Mouse (Mus musculus): ENCODE data around the gene Ncln. TPM values are rescaled to one million over a fixed set of nuclear protein-coding genes. Genes with fewer than 3 reads are reported as not detected.

The Ncln gene
- polyA plus RNA-seq, 1 experiment from 2014 or later = 80.9 TPM

- Histone ChIP-seq H3K4me2 (ENCODE audit: low read length) (no peak overlapping the region), H3K36me3 (ENCODE audit: control insufficient read depth, insufficient read depth) (no peaks in the 10 kb centered on the region), H3K27ac (ENCODE audit: low read length) (no peak overlapping the region), H3K9me3 (ENCODE audit: control insufficient read depth, low read length) (no peaks in the 10 kb centered on the region), H3K4me3 (replicated peaks; ENCODE audit: low read length) (no peak overlapping the region), H3K9ac (replicated peaks; ENCODE audit: low read depth, low read length) (no peak overlapping the region), H3K4me1 (replicated peaks; ENCODE audit: control insufficient read depth, insufficient read depth, low read length) (no peaks in the 10 kb centered on the region), H3K27me3 (replicated peaks; ENCODE audit: control insufficient read depth, insufficient read depth, low read length) (peaks cover 3% of the 10 kb centered on the region; the same call in 1 of the 2 replicates)
- WGBS = 91% methylated on average over 6 of the region's 6 CpGs
- no peak for ATAC-seq
These were observed 23.2 kb upstream of the Ncln start for GRCm38 (mm10) chr10:81519227-81519977.

DNA sequence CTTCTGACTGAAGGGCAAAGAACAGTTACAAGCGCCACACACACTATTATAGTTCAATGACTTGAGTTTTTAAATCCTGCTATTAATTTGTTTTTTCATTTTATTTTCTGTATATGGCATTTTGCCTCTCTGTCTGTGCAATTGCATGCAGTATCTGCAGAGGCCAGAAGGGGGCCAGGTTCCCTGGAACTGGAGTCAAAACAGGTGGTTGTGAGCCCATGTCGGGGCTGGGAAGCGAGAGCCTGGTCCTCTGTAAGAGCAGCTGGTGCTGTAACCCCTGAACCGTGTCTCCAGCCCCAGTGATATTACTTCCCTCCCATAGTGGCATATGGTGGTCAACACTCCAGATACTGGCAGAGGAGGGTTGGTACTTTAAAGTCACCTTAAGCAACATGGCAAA, 22.4 kb upstream of the Ncln start:
- no peak overlapping the region for H3K4me3 ChIP-seq (replicated peaks; ENCODE audit: low read length)
- H3K9me3 ChIP-seq (ENCODE audit: control insufficient read depth, low read length) = no peaks in the 10 kb centered on the region
- H3K9ac ChIP-seq (replicated peaks; ENCODE audit: low read depth, low read length) = no peak overlapping the region
- H3K36me3 ChIP-seq (ENCODE audit: control insufficient read depth, insufficient read depth) = no peaks in the 10 kb centered on the region
- no peaks in the 10 kb centered on the region for H3K4me1 ChIP-seq (replicated peaks; ENCODE audit: control insufficient read depth, insufficient read depth, low read length)
- 15% methylated on average over 4 of the region's 4 CpGs for WGBS
- H3K27ac ChIP-seq (ENCODE audit: low read length) = no peak overlapping the region
- H3K27me3 ChIP-seq (replicated peaks; ENCODE audit: control insufficient read depth, insufficient read depth, low read length) = no peaks in the 10 kb centered on the region
- no peak overlapping the region for H3K4me2 ChIP-seq (ENCODE audit: low read length)
- no peak for ATAC-seq

- H3K4me1 ChIP-seq (replicated peaks; ENCODE audit: control insufficient read depth, insufficient read depth, low read length) = no peaks in the 10 kb centered on the region
- H3K36me3 ChIP-seq (ENCODE audit: control insufficient read depth, insufficient read depth) = no peaks in the 10 kb centered on the region
- H3K9me3 ChIP-seq (ENCODE audit: control insufficient read depth, low read length) = no peaks in the 10 kb centered on the region
- H3K27me3 ChIP-seq (replicated peaks; ENCODE audit: control insufficient read depth, insufficient read depth, low read length) = no peaks in the 10 kb centered on the region
- no peak overlapping the region for H3K9ac ChIP-seq (replicated peaks; ENCODE audit: low read depth, low read length)
- H3K4me2 ChIP-seq (ENCODE audit: low read length) = no peak overlapping the region
- 80% methylated on average over 8 of the region's 8 CpGs for WGBS
- H3K4me3 ChIP-seq (replicated peaks; ENCODE audit: low read length) = no peak overlapping the region
- no peak overlapping the region for H3K27ac ChIP-seq (ENCODE audit: low read length)
- no peak for ATAC-seq
These were observed 21.0 kb upstream of the Ncln start for GRCm38 (mm10) chr10:81517227-81517626.

- Histone ChIP-seq H3K4me2 (ENCODE audit: low read length) (no peak overlapping the region), H3K27me3 (replicated peaks; ENCODE audit: control insufficient read depth, insufficient read depth, low read length) (no peaks in the 10 kb centered on the region), H3K9me3 (ENCODE audit: control insufficient read depth, low read length) (no peaks in the 10 kb centered on the region), H3K9ac (replicated peaks; ENCODE audit: low read depth, low read length) (no peak overlapping the region), H3K27ac (ENCODE audit: low read length) (no peak overlapping the region), H3K36me3 (ENCODE audit: control insufficient read depth, insufficient read depth) (no peaks in the 10 kb centered on the region), H3K4me1 (replicated peaks; ENCODE audit: control insufficient read depth, insufficient read depth, low read length) (no peaks in the 10 kb centered on the region), H3K4me3 (replicated peaks; ENCODE audit: low read length) (no peak overlapping the region)
- 85% methylated on average over 5 of the region's 5 CpGs for WGBS
- no peak for ATAC-seq
These were observed 17.6 kb upstream of the Ncln start for GRCm38 (mm10) chr10:81513798-81514197.

GRCm38 (mm10) chr10:81510246-81510810, 14.1 kb upstream of the Ncln start:
- no peak overlapping the region for H3K9ac ChIP-seq (replicated peaks; ENCODE audit: low read depth, low read length)
- no peaks in the 10 kb centered on the region for H3K9me3 ChIP-seq (ENCODE audit: control insufficient read depth, low read length)
- no peaks in the 10 kb centered on the region for H3K4me1 ChIP-seq (replicated peaks; ENCODE audit: control insufficient read depth, insufficient read depth, low read length)
- no peak overlapping the region for H3K4me2 ChIP-seq (ENCODE audit: low read length)
- 82% methylated on average over 14 of the region's 14 CpGs for WGBS
- H3K27me3 ChIP-seq (replicated peaks; ENCODE audit: control insufficient read depth, insufficient read depth, low read length) = no peaks in the 10 kb centered on the region
- no peak overlapping the region for H3K4me3 ChIP-seq (replicated peaks; ENCODE audit: low read length)
- no peak overlapping the region for H3K27ac ChIP-seq (ENCODE audit: low read length)
- no peak for ATAC-seq
- H3K36me3 ChIP-seq (ENCODE audit: control insufficient read depth, insufficient read depth) = no peaks in the 10 kb centered on the region

DNA sequence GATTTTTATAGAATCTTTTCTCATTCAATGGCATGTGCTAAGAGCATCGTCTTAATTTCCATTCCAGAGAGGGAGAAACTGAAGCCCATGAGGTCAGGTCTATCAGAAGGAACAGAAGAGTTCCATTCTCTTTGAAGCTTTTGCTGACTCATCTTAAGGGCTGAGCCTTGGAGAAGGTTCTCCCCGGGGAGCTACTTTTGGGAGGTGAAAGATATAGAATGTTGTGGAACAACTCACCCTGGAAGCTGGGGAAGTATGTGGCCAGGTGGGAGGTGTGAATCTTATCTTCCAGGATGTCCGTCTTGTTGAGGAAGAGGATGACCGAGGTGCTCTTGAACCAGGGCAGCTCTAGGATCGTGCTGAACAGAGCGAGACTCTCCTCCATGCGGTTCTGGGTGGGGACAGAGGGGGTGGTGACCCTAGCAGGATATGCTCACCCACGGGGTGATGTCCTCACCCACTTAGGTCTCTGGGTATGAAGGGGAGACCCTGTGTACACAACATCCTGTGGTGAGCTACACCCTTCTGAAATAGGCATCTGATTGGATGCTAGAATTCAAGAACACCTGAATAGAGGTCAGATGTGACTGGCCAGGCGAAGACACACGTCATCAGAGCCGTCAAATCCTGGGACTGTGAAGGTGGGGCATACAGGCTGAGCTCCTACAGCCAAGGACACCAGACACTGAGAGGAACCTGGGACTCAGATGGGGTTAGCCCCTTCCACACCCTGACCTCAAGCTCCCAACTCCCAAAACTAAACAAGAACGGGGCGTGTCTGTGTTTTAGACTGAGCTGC, 11.7 kb upstream of the Ncln start:
- Histone ChIP-seq H3K36me3 (ENCODE audit: control insufficient read depth, insufficient read depth) (no peaks in the 10 kb centered on the region), H3K9ac (replicated peaks; ENCODE audit: low read depth, low read length) (no peak overlapping the region), H3K4me1 (replicated peaks; ENCODE audit: control insufficient read depth, insufficient read depth, low read length) (peaks cover 2% of the 10 kb centered on the region; the same call in 1 of the 2 replicates), H3K9me3 (ENCODE audit: control insufficient read depth, low read length) (no peaks in the 10 kb centered on the region), H3K4me3 (replicated peaks; ENCODE audit: low read length) (no peak overlapping the region), H3K27ac (ENCODE audit: low read length) (no peak overlapping the region), H3K4me2 (ENCODE audit: low read length) (no peak overlapping the region), H3K27me3 (replicated peaks; ENCODE audit: control insufficient read depth, insufficient read depth, low read length) (no peaks in the 10 kb centered on the region)
- 75% methylated on average over 13 of the region's 13 CpGs for WGBS
- ATAC-seq = no peak

GRCm38 (mm10) chr10:81507095-81507494, 10.9 kb upstream of the Ncln start:
- 34% methylated on average over 6 of the region's 6 CpGs for WGBS
- Histone ChIP-seq H3K4me2 (ENCODE audit: low read length) (no peak overlapping the region), H3K27me3 (replicated peaks; ENCODE audit: control insufficient read depth, insufficient read depth, low read length) (no peaks in the 10 kb centered on the region), H3K9me3 (ENCODE audit: control insufficient read depth, low read length) (no peaks in the 10 kb centered on the region), H3K9ac (replicated peaks; ENCODE audit: low read depth, low read length) (no peak overlapping the region), H3K36me3 (ENCODE audit: control insufficient read depth, insufficient read depth) (no peaks in the 10 kb centered on the region), H3K4me1 (replicated peaks; ENCODE audit: control insufficient read depth, insufficient read depth, low read length) (peaks cover 4% of the 10 kb centered on the region; the same call in 1 of the 2 replicates), H3K4me3 (replicated peaks; ENCODE audit: low read length) (no peak overlapping the region), H3K27ac (ENCODE audit: low read length) (no peak overlapping the region)
- no peak for ATAC-seq

- no peaks in the 10 kb centered on the region for H3K36me3 ChIP-seq (ENCODE audit: control insufficient read depth, insufficient read depth)
- H3K9me3 ChIP-seq (ENCODE audit: control insufficient read depth, low read length) = no peaks in the 10 kb centered on the region
- H3K4me1 ChIP-seq (replicated peaks; ENCODE audit: control insufficient read depth, insufficient read depth, low read length) = peaks cover 4% of the 10 kb centered on the region; the same call in 1 of the 2 replicates
- H3K4me3 ChIP-seq (replicated peaks; ENCODE audit: low read length) = no peak overlapping the region
- no peak overlapping the region for H3K9ac ChIP-seq (replicated peaks; ENCODE audit: low read depth, low read length)
- no peaks in the 10 kb centered on the region for H3K27me3 ChIP-seq (replicated peaks; ENCODE audit: control insufficient read depth, insufficient read depth, low read length)
- H3K4me2 ChIP-seq (ENCODE audit: low read length) = no peak overlapping the region
- WGBS = 82% methylated on average over 15 of the region's 15 CpGs
- ATAC-seq = no peak
- H3K27ac ChIP-seq (ENCODE audit: low read length) = no peak overlapping the region
These were observed 8.9 kb upstream of the Ncln start for GRCm38 (mm10) chr10:81505016-81505664.

DNA sequence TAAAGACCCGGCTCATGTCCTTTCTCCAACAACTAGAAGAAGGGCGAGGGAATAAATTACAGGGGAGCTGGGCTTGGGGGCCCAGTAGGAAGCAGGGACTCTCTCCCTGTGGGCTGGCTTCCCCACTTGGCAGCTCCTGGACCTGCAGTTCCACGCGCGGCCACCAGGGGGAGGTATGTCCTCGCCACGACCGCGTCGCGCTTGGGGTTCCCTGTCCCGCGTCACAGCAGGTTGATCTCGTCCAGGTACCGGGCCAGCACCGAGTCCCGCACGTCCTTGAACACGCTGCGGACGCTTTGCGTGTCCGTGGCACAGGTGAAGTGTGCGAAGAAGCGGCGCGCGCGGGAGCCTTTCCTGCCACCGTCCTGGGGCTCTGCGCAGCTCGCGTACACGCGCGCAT, 6.5 kb upstream of the Ncln start:
- Histone ChIP-seq H3K4me1 (replicated peaks; ENCODE audit: control insufficient read depth, insufficient read depth, low read length) (peaks cover 4% of the 10 kb centered on the region; the same call in 1 of the 2 replicates), H3K36me3 (ENCODE audit: control insufficient read depth, insufficient read depth) (no peaks in the 10 kb centered on the region), H3K27me3 (replicated peaks; ENCODE audit: control insufficient read depth, insufficient read depth, low read length) (no peaks in the 10 kb centered on the region), H3K4me3 (replicated peaks; ENCODE audit: low read length) (peak overlapping the region; percentile 48), H3K4me2 (ENCODE audit: low read length) (peak overlapping the region; percentile 72), H3K9ac (replicated peaks; ENCODE audit: low read depth, low read length) (peak overlapping the region; percentile 46), H3K27ac (ENCODE audit: low read length) (no peak overlapping the region), H3K9me3 (ENCODE audit: control insufficient read depth, low read length) (no peaks in the 10 kb centered on the region)
- peak; percentile 42 for ATAC-seq
- 5% methylated on average over 36 of the region's 36 CpGs for WGBS
